Mouse (Mus musculus) liver, embryonic 14.5 days (tissue): ENCODE measurements around the gene Rabl6.

Source experiments
- CTCF ChIP-seq: IDR thresholded peaks from 2 replicates; pipeline ENCODE4 v1.5.1; 2016; ENCODE audit warnings: antibody characterized with exemption, low read depth, control low read depth
- EP300 ChIP-seq: IDR thresholded peaks from 2 replicates; pipeline ENCODE4 v1.6.1; 2016; ENCODE audit warnings: antibody characterized with exemption, low read depth

DNA sequence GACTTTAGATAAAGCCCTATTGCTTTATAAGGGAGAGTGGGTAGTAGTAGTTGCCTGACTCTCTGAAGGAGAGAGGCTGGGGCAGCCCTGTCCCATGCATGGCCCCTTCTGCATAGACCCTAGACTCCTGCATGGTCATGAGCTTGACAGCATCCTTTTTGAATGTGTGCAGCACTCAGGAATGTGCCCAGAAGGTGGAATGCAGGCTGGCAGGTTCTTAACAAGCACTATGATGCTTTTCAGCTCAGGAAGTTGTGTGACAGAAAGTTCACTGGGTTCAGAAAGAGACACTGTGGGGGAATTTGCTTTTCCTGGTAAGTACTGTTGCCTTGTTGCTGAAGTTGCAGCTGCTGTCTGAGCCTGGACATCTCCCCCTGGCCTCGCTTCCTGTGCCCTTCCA is 46.2 kb upstream of the Rabl6 start:
- no peak for TF ChIP-seq CTCF
- TF ChIP-seq EP300: no peak
